Mouse (Mus musculus) midbrain, embryonic 16.5 days (tissue): ENCODE measurements around the gene Col25a1. TPM values are rescaled to one million over a fixed set of nuclear protein-coding genes. Genes with fewer than 3 reads are reported as not detected.

Experiments
- ATAC-seq: fragments of 200-750 bp; cut with Nextera tagmentation; 2 replicates; pipeline ENCODE4 v1.8.0; 2017; ENCODE audit warnings: moderate TSS enrichment
- H3K27ac ChIP-seq: fragments of 300-500 bp; sonication (generic); 2 replicates; pipeline ENCODE4 v1.5.1; 2014; ENCODE audit warnings: mild to moderate bottlenecking, low read length, mixed read lengths
- H3K27me3 ChIP-seq: fragments of 300-500 bp; sonication (generic); 2 replicates; pipeline ENCODE4 v1.6.1; 2014; ENCODE audit warnings: low read depth, low read length, mixed read lengths; ENCODE audit not compliant: control insufficient read depth, insufficient read depth
- H3K36me3 ChIP-seq: fragments of 300-500 bp; sonication (generic); 2 replicates; pipeline ENCODE4 v1.6.1; 2014; ENCODE audit warnings: mild to moderate bottlenecking, low read length, moderate library complexity, mixed read lengths; ENCODE audit not compliant: control insufficient read depth, insufficient read depth
- H3K4me1 ChIP-seq: fragments of 300-500 bp; sonication (generic); 2 replicates; pipeline ENCODE4 v1.6.1; 2014; ENCODE audit warnings: mild to moderate bottlenecking, low read length, mixed read lengths; ENCODE audit not compliant: control insufficient read depth, insufficient read depth
- H3K4me2 ChIP-seq: fragments of 300-500 bp; sonication (generic); 2 replicates; pipeline ENCODE4 v1.6.1; 2014; ENCODE audit warnings: mild to moderate bottlenecking, low read length, mixed read lengths
- H3K4me3 ChIP-seq: fragments of 300-500 bp; sonication (generic); 2 replicates; pipeline ENCODE4 v1.5.1; 2014; ENCODE audit warnings: low read depth, mild to moderate bottlenecking, low read length, moderate library complexity, mixed read lengths
- H3K9ac ChIP-seq: fragments of 300-500 bp; sonication (generic); 2 replicates; pipeline ENCODE4 v1.6.1; 2014; ENCODE audit warnings: low read depth, low read length, mixed read lengths
- H3K9me3 ChIP-seq: fragments of 300-500 bp; sonication (generic); replicated peaks from 2 replicates; pipeline ENCODE4 v1.6.1; 2014; ENCODE audit warnings: mild to moderate bottlenecking, low read length, mixed read lengths; ENCODE audit not compliant: control insufficient read depth, poor library complexity, severe bottlenecking
- WGBS: fragments of 180-500 bp; shearing (Covaris S2); extraction: QIAGEN DNeasy Blood & Tissue Kit; methylation state at CpG from one replicate; pipeline ENCODE4 v1.1.7; 2014; 5-methylcytosine and 5-hydroxymethylcytosine counted together
- polyA plus RNA-seq: library from polyadenylated mRNA; unstranded; fragments of >200 nt; fragmentation: Nextera tagmentation; extraction: Ambion mirVana; gene quantifications from 2 replicates; pipeline ENCODE4 v1.2.1, GENCODE M21; 2015

Gene Col25a1
- polyA plus RNA-seq, 1 experiment from 2014 or later = 15.1 TPM

GRCm38 (mm10) chr3:130494665-130495396, 363.5 kb downstream of the Col25a1 start:
- 55% methylated on average over 20 of the region's 20 CpGs for WGBS
- ATAC-seq = 0 out of 2 replicates have a peak, but pooled peaks have one; percentile 28

GRCm38 (mm10) chr3:130497036-130497435, 365.7 kb downstream of the Col25a1 start:
- WGBS = 91% methylated on average over 2 of the region's 2 CpGs

More at GRCm38 (mm10) chr3:130494665-130495396, 363.5 kb downstream of the Col25a1 start:
- no peaks in the 10 kb centered on the region for H3K4me1 ChIP-seq
- H3K9me3 ChIP-seq = no peaks in the 10 kb centered on the region
- H3K36me3 ChIP-seq = no peaks in the 10 kb centered on the region
- H3K27me3 ChIP-seq = no peaks in the 10 kb centered on the region
- H3K9ac ChIP-seq = no peak overlapping the region
- no peak overlapping the region for H3K4me3 ChIP-seq
- H3K27ac ChIP-seq = no peak overlapping the region
- H3K4me2 ChIP-seq = no peak overlapping the region

GRCm38 (mm10) chr3:130501713-130502112, 370.4 kb downstream of the Col25a1 start:
- H3K27ac ChIP-seq = no peak overlapping the region
- H3K4me2 ChIP-seq = no peak overlapping the region
- H3K27me3 ChIP-seq = no peaks in the 10 kb centered on the region

More at GRCm38 (mm10) chr3:130497036-130497435, 365.7 kb downstream of the Col25a1 start:
- Histone ChIP-seq H3K9ac (no peak overlapping the region), H3K27ac (no peak overlapping the region), H3K9me3 (no peaks in the 10 kb centered on the region), H3K4me2 (no peak overlapping the region), H3K36me3 (no peaks in the 10 kb centered on the region), H3K4me1 (peaks cover 3% of the 10 kb centered on the region; the same call in 1 of the 2 replicates), H3K4me3 (no peak overlapping the region), H3K27me3 (no peaks in the 10 kb centered on the region)
- ATAC-seq = no peak

GRCm38 (mm10) chr3:130508330-130508729, 377.0 kb downstream of the Col25a1 start:
- no peak for ATAC-seq
- no peaks in the 10 kb centered on the region for H3K9me3 ChIP-seq
- no peak overlapping the region for H3K4me3 ChIP-seq
- H3K27me3 ChIP-seq = no peaks in the 10 kb centered on the region
- H3K4me2 ChIP-seq = no peak overlapping the region
- no peak overlapping the region for H3K9ac ChIP-seq
- 88% methylated on average over 2 of the region's 2 CpGs for WGBS
- no peaks in the 10 kb centered on the region for H3K36me3 ChIP-seq
- H3K4me1 ChIP-seq = no peaks in the 10 kb centered on the region
- no peak overlapping the region for H3K27ac ChIP-seq

More at GRCm38 (mm10) chr3:130501713-130502112, 370.4 kb downstream of the Col25a1 start:
- WGBS = 35% methylated on average over 3 of the region's 3 CpGs
- no peaks in the 10 kb centered on the region for H3K36me3 ChIP-seq
- H3K9ac ChIP-seq = no peak overlapping the region
- no peak overlapping the region for H3K4me3 ChIP-seq
- H3K9me3 ChIP-seq = no peaks in the 10 kb centered on the region
- peaks cover 3% of the 10 kb centered on the region; the same call in 1 of the 2 replicates for H3K4me1 ChIP-seq
- ATAC-seq = no peak

- Histone ChIP-seq H3K4me3 (no peak overlapping the region), H3K9me3 (no peaks in the 10 kb centered on the region), H3K4me1 (peaks cover 14% of the 10 kb centered on the region), H3K4me2 (peak overlapping the region; percentile 25), H3K36me3 (no peaks in the 10 kb centered on the region), H3K9ac (no peak overlapping the region), H3K27ac (peak overlapping the region; percentile 50), H3K27me3 (no peaks in the 10 kb centered on the region)
- WGBS = 17% methylated on average over 9 of the region's 9 CpGs
- ATAC-seq = peak; percentile 81
Observed at GRCm38 (mm10) chr3:130518457-130518879, 387.2 kb downstream of the Col25a1 start.

GRCm38 (mm10) chr3:130521834-130522476, 390.7 kb downstream of the Col25a1 start:
- Histone ChIP-seq H3K9me3 (no peaks in the 10 kb centered on the region), H3K9ac (no peak overlapping the region), H3K4me3 (no peak overlapping the region), H3K36me3 (no peaks in the 10 kb centered on the region), H3K4me2 (no peak overlapping the region), H3K27ac (no peak overlapping the region), H3K27me3 (no peaks in the 10 kb centered on the region), H3K4me1 (peaks cover 14% of the 10 kb centered on the region)
- no peak for ATAC-seq
- WGBS = 92% methylated on average over 9 of the region's 9 CpGs

- H3K4me1 ChIP-seq = peaks cover 12% of the 10 kb centered on the region
- no peaks in the 10 kb centered on the region for H3K27me3 ChIP-seq
- no peak overlapping the region for H3K9ac ChIP-seq
- WGBS = 85% methylated on average over 7 of the region's 7 CpGs
- H3K4me3 ChIP-seq = no peak overlapping the region
- no peak overlapping the region for H3K27ac ChIP-seq
- no peaks in the 10 kb centered on the region for H3K36me3 ChIP-seq
- no peak overlapping the region for H3K4me2 ChIP-seq
- H3K9me3 ChIP-seq = no peaks in the 10 kb centered on the region
- no peak for ATAC-seq
Observed at GRCm38 (mm10) chr3:130523019-130523418, 391.7 kb downstream of the Col25a1 start.

GRCm38 (mm10) chr3:130524367-130525137, 393.3 kb downstream of the Col25a1 start:
- no peaks in the 10 kb centered on the region for H3K36me3 ChIP-seq
- 84% methylated on average over 16 of the region's 16 CpGs for WGBS
- ATAC-seq = no peak
- H3K4me1 ChIP-seq = no peaks in the 10 kb centered on the region
- H3K9ac ChIP-seq = no peak overlapping the region
- H3K4me2 ChIP-seq = no peak overlapping the region
- H3K9me3 ChIP-seq = no peaks in the 10 kb centered on the region
- no peaks in the 10 kb centered on the region for H3K27me3 ChIP-seq
- H3K4me3 ChIP-seq = no peak overlapping the region
- no peak overlapping the region for H3K27ac ChIP-seq
